Mouse (Mus musculus) ES-E14 (cell line): ENCODE measurements around the gene Foxp4. TPM values are rescaled to one million over a fixed set of nuclear protein-coding genes. Genes with fewer than 3 reads are reported as not detected.

ENCODE experiments used
- DNase-seq: peaks from one replicate; pipeline ENCODE4 v3.0.0-alpha.2; 2013; ENCODE audit warnings: low read depth, low spot score
- H3K27ac ChIP-seq: 2 replicates; pipeline ENCODE4 v1.5.1; 2012; ENCODE audit warnings: low read depth, mild to moderate bottlenecking, low read length, moderate library complexity, mixed read lengths; ENCODE audit not compliant: poor library complexity, insufficient read depth, severe bottlenecking
- H3K36me3 ChIP-seq: 2 replicates; pipeline ENCODE4 v1.6.1; 2012; ENCODE audit warnings: mild to moderate bottlenecking, low read length, moderate library complexity, mixed read lengths; ENCODE audit not compliant: control insufficient read depth, poor library complexity, insufficient read depth, severe bottlenecking
- H3K4me1 ChIP-seq, 2 experiments: fragments of 150-350 bp in 1 of 2; sonication (generic) in 1 of 2; 2 replicates each; pipeline ENCODE4 v1.6.1; 2012; ENCODE audit warnings: low read length in 2 of 2, mild to moderate bottlenecking in 1 of 2, mixed read lengths in 1 of 2; ENCODE audit not compliant: control insufficient read depth in 2 of 2, insufficient read depth in 2 of 2, poor library complexity in 1 of 2
- H3K4me3 ChIP-seq, 2 experiments: fragments of 150-350 bp in 1 of 2; sonication (generic) in 1 of 2; 2 replicates each; pipeline ENCODE4 v1.5.1; 2012; ENCODE audit warnings: low read length in 2 of 2, low read depth in 1 of 2, mild to moderate bottlenecking in 1 of 2, mixed read lengths in 1 of 2; ENCODE audit not compliant: insufficient read depth in 1 of 2, poor library complexity in 1 of 2, severe bottlenecking in 1 of 2
- H3K9ac ChIP-seq: 2 replicates; pipeline ENCODE4 v1.6.1; 2012; ENCODE audit warnings: low read depth, mild to moderate bottlenecking, low read length, mixed read lengths; ENCODE audit not compliant: poor library complexity, insufficient read depth, severe bottlenecking
- H3K9me3 ChIP-seq: fragments of 150-350 bp; sonication (generic); 2 replicates; pipeline ENCODE4 v1.6.1; 2012; ENCODE audit warnings: low read depth, mild to moderate bottlenecking, low read length; ENCODE audit not compliant: control insufficient read depth, insufficient read depth
- CHD2 ChIP-seq: IDR thresholded peaks from 2 replicates; pipeline ENCODE4 v1.6.1; 2014; ENCODE audit warnings: mild to moderate bottlenecking, low read depth, low read length, inconsistent platforms
- HCFC1 ChIP-seq: IDR thresholded peaks from 2 replicates; pipeline ENCODE4 v1.6.1; 2012; ENCODE audit warnings: low read length, inconsistent platforms, borderline replicate concordance; ENCODE audit not compliant: insufficient read depth
- MAFK ChIP-seq: IDR thresholded peaks from 2 replicates; pipeline ENCODE4 v1.6.1; 2014; ENCODE audit warnings: mild to moderate bottlenecking, low read depth, low read length, inconsistent platforms; ENCODE audit not compliant: insufficient read depth
- ZC3H11A ChIP-seq: IDR thresholded peaks from 2 replicates; pipeline ENCODE4 v1.6.1; 2012; ENCODE audit warnings: low read depth, mild to moderate bottlenecking, inconsistent platforms, low read length, borderline replicate concordance
- ZNF384 ChIP-seq: IDR thresholded peaks from 2 replicates; pipeline ENCODE4 v1.6.1; 2012; ENCODE audit warnings: low read depth, low read length, inconsistent platforms
- in situ Hi-C, 2 experiments: fragments of 600-800 bp; cut with MboI; formaldehyde crosslinking; loops; one replicate each; pipeline ENCODE4 v1.15.1; 2025; ENCODE audit warnings: low sequenced_read_pairs in 2 of 2, inconsistent platforms in 1 of 2; ENCODE audit not compliant: unreplicated experiment in 2 of 2
- total RNA-seq: library from RNA; depleted of rRNA; stranded (reverse); fragments of 300-350 nt; gene quantifications from 2 replicates; pipeline ENCODE4 v1.2.3, GENCODE M21; 2012

Gene Foxp4
- total RNA-seq, 1 experiment = 25.2 TPM

GRCm38 (mm10) chr17:47897956-47898752 is 26.3 kb downstream of the Foxp4 start:
- in situ Hi-C loops = no loop called here
- peak overlapping the region; percentile 16; the same call in 1 of the 2 replicates for H3K27ac ChIP-seq
- no peak overlapping the region; the same call in 1 of the 2 replicates for H3K9ac ChIP-seq
- TF ChIP-seq CHD2 = no peak
- TF ChIP-seq HCFC1 = no peak
- TF ChIP-seq MAFK = no peak
- TF ChIP-seq ZNF384 = no peak
- no peak for TF ChIP-seq ZC3H11A
- H3K9me3 ChIP-seq = no peaks in the 10 kb centered on the region
- H3K36me3 ChIP-seq = peaks cover 38% of the 10 kb centered on the region
- DNase-seq = no peak
- H3K4me1 ChIP-seq = peaks cover 8 to 16% of the 10 kb centered on the region in 2 experiments
- no peak overlapping the region for H3K4me3 ChIP-seq

GRCm38 (mm10) chr17:47889727-47890126 is 34.7 kb downstream of the Foxp4 start:
- Histone ChIP-seq H3K9me3 (no peaks in the 10 kb centered on the region), H3K9ac (no peak overlapping the region), H3K4me3 (no peak overlapping the region), H3K36me3 (peaks cover 32% of the 10 kb centered on the region), H3K27ac (no peak overlapping the region), H3K4me1 (peaks cover 14 to 35% of the 10 kb centered on the region in 2 experiments)
- in situ Hi-C loops = no loop called here
- DNase-seq = no peak
- TF ChIP-seq ZNF384 (no peak), ZC3H11A (no peak), MAFK (no peak), CHD2 (no peak), HCFC1 (no peak)

- H3K4me3 ChIP-seq = peak overlapping the region in 1 of 2 experiments; percentile 24; a peak in 1 of 4 replicates
- peak overlapping the region; percentile 98; the same call in 1 of the 2 replicates for H3K27ac ChIP-seq
- peaks cover 29% of the 10 kb centered on the region for H3K36me3 ChIP-seq
- H3K4me1 ChIP-seq = peaks cover 14 to 35% of the 10 kb centered on the region in 2 experiments
- H3K9me3 ChIP-seq = no peaks in the 10 kb centered on the region
- no peak for DNase-seq
- TF ChIP-seq CHD2 = no peak
- no peak for TF ChIP-seq HCFC1
- no peak for TF ChIP-seq MAFK
- TF ChIP-seq ZC3H11A = no peak
- TF ChIP-seq ZNF384 = no peak
- in situ Hi-C loops = no loop called here
- H3K9ac ChIP-seq = no peak overlapping the region
Observed at GRCm38 (mm10) chr17:47889267-47889666, 35.2 kb downstream of the Foxp4 start.

- in situ Hi-C loops = no loop called here
- 0 out of 4 replicates have a peak overlapping the region, but pooled peaks of 1 of the 2 experiments have one; percentile 5 for H3K4me3 ChIP-seq
- DNase-seq = no peak
- no peaks in the 10 kb centered on the region for H3K9me3 ChIP-seq
- peaks cover 33% of the 10 kb centered on the region for H3K36me3 ChIP-seq
- no peak for TF ChIP-seq ZNF384
- no peak for TF ChIP-seq MAFK
- no peak for TF ChIP-seq HCFC1
- no peak for TF ChIP-seq ZC3H11A
- TF ChIP-seq CHD2 = no peak
- no peak overlapping the region for H3K9ac ChIP-seq
- peak overlapping the region; percentile 98 for H3K27ac ChIP-seq
- H3K4me1 ChIP-seq = peaks cover 14 to 35% of the 10 kb centered on the region in 2 experiments
Observed at GRCm38 (mm10) chr17:47888641-47889040, 35.8 kb downstream of the Foxp4 start.
